Mouse (Mus musculus) cerebellum, adult 11-12 months (tissue): ENCODE measurements at regions not wholly inside any gene's neighbourhood (a gene's known extent, or its start where the extent isn't known, plus 50 kb on each side); places are given as distances from the start of the nearest gene placed in this dataset.
A peak's percentile ranks its signal among the peaks of the same experiment; 100 is the strongest.

Experiments used
- DNase-seq: peaks from one replicate; pipeline ENCODE4 v3.0.0; 2022

DNA sequence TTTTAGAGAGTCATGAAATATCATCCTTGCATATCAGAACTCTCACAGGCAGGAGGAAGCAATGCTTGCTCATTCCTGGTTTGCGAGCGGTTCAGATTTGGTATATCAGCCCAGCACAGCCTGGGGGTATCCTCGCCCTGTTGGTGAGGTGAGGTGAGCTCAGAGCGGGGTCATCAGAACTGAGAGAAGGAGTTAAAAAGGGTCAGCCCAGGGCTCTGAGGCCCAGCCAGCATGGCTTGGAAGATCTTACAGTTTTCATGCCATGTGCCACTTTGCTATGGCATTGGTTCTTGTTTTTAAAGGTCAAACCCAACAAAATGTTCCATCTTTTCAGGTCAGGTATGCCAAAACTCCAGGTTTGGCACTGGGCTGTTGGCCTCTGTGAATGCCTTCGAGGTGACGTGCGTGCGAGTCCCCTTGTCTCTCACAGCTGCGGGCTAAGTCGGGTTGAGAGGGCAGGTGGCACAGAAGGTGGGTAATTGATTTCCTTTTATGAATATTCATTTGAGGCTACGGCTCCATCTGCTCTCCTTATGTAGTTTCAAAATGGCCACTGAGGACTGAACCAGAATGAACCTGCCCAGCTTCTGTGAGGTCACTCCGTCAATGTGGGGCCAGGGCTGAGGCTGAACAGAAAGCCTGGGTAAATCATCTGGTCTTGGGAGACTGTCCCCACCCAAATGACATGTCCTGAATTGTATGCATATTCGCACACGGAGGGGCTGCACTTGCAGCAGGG is 86.3 kb downstream of the Hhipl2 start:
- peak; percentile 62 for DNase-seq

DNA sequence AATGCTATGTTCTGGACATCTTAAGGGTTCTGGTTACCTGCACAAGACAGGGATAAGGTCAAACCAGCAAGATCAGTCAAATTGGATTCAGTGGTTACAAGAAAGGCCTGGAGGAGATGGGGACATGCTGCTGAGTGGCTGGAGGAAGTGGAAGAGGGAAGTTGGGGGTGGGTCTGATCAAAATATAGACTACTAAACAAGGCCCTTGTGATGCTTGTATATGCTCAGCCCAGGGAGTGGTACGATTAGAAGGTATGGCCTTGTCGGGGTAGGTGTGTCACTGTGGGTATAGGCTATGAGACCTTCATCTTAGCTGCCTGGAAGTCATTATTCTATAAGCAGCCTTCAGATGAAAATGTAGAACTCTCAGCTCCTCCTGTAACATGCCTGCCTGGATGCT is 89.9 kb downstream of the Hhipl2 start:
- no peak for DNase-seq

DNA sequence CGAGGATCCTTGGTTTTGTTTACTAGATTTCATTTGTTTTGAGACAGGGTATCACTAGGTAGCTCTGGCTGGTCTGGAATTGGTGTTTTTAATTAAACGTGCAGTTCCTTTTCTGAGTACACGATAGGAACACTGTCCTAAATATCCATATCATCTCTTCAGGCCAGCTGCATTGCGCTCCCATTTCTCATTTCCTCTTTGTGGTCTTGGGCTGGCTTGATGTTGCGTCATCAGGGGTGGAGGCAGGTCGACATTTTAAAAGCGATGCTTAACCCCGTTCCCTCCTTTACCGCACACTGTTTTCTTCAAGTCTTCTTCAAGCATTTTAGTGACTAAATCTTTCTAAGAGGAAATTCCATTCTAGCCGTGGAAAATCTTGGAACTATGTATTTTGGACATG is 92.7 kb downstream of the Hhipl2 start:
- no peak for DNase-seq

DNA sequence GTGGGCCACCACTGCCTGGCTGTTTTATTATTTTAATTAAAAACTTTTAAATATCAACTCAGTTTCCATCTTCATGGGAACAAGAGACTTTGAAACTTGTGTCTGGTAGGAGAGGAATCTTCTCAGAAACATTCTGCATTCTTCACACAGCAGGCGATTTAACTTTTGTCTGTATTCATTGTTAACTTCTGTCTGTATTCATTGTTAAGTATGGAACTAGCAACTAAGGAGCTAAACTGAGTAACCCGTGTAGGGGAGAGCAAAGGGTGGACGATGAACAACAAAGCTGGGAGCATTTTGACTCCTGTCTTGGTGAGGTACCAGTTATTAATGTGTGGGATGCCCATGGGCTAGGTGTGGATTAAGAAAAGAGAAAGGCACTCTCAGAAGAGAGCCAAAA is 95.9 kb downstream of the Hhipl2 start:
- DNase-seq: no peak

DNA sequence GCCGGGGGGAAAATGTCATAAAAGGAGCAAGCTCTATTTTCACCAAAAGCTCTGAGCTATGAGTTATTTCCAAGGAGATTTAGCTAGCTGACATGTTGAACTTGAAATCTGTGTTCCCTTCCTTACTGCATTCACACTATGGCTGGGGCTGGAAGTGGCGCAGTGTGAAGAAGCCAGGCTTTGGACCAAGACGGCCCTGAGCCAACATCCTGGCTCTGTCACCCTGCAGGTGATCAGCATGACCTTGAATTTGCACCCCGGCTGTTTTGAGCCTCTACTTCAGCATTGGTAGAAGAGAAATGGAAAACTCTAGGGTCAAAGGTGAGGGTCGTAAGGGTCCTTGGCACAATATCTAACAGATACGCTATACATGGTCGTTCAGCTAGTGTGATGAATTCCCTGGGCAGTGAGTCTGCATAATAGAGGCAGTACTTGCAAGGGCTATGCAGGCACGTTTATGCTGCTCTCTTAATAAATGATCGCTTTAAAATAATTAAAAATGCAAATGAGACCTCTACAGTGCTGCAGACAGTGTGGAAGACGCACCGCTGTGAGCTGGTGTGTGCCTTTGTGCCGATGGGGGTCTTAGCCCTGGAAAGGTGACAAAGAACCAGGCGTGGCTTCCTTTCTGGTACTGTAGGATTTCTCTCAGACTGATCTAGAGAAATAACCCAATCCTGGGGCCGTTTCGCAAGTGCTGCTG is 96.4 kb downstream of the Hhipl2 start:
- DNase-seq: no peak

DNA sequence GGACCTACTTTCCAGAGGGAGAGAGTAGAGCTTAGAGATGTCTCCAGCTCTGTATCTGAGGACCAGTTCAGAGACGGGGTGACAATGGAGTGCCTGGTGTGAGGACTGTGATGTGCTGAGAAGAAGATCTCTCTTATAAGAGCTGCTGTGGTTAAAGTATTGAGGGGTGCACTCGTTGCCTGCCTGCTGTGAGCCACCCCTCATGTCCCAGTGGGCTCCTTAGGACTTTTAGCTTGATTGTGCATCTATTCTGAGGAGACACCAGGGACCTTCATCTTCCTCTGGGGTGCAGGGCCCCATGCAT is 96.9 kb downstream of the Hhipl2 start:
- DNase-seq: no peak

DNA sequence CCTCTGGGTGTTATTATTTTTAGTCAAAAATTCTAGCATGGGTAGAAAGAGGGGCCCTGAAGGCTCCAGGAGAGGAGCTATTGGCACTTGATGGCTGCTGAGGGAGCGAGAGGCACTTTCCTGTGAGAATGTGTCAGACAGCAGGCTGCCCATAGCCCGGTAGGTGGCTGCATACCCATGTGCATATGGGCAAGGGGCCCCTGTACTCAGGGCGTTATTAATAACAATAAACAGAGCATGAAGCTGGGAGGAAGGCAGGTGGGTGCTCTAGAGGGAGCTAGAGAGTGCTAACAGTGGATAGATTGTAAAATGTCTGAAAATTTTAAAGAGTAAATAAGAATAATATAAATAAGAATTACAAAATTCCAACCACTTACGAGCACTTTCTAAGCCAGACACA is 98.2 kb downstream of the Hhipl2 start:
- no peak for DNase-seq

DNA sequence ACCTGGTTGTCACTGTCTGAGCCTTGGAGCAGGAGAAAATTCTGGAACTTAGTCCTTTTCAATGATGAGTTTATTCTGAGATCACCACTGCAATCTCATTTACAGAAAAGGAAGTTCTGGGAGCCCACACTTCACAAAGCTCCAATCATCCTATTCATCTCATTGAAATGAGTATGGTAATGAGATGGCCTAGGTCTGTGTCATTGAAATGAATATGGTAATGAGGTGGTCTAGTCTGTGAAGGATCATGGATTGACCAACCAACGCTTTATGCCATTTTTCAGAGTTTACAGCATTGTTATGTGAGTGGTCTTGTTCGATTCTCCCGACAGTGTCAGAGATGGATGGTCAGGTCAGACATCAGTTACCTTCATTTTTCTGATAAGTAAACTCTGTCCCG is 99.2 kb downstream of the Hhipl2 start:
- no peak for DNase-seq

DNA sequence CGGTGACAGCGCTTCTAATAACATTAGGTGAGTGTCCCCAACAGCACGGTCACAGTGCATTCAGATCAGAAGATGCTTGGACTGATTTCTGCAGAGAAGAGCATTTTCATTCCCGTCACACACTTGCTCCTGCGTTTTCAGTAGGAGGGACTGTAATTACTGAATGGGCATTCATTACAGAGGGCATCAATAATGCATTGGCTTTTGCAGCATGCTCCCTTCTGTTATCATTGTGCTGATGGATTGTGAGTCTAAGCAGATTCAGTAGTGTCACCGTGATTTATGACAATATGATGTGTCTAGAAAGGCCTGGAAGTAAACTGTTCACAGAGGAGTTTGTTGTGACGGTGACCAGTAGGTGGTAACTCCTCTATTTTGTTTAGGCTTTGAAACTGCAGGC is 103.6 kb downstream of the Hhipl2 start:
- DNase-seq: no peak

DNA sequence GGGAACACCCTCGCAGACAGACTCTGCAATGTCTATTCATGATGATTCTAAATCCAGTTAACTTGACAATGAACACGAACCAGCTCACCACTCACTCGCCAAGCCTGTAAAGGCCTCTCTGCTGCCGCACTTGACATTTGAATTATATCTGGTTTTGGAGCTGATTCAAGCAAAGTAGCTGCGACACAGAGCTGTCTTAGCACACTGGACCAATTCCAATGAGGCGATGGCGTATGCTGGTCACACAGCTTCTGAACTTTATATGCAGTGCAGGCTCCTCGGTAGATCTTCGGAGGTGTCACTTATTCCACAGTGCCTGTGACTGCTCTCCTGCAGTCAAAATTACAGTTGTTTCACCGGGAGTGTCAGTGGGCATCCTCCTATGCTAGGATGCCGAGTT is 115.4 kb downstream of the Hhipl2 start:
- no peak for DNase-seq

DNA sequence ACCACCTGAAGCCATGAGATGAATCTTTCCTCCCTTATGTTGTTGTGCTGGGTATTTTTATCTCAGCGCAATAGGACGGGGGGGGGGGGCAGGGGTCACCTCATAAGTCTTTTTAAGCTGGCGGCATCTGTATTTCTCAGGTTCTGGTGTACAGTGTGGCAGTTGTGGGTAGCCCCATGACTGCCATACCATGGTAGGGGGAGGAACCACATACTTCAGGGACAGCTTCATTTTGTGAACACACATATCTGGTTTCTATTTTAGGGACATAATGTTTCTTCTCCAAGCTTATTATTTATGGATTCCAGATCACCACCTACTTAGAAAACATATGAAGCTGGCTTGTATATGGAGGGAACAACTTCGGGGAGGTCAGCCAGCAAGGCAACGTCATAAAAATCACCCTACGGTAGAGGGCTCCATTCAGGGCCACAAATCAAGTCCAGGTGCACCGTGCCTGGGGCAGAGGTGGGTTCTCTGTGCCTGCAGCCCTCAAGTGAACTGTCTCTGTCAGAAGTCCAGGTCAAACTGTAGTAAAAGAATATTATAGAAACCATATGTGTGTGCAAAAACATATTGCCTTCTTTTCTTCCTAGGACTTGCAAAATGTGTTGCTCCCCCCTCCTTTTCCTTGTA is 130.9 kb downstream of the Hhipl2 start:
- DNase-seq: no peak

DNA sequence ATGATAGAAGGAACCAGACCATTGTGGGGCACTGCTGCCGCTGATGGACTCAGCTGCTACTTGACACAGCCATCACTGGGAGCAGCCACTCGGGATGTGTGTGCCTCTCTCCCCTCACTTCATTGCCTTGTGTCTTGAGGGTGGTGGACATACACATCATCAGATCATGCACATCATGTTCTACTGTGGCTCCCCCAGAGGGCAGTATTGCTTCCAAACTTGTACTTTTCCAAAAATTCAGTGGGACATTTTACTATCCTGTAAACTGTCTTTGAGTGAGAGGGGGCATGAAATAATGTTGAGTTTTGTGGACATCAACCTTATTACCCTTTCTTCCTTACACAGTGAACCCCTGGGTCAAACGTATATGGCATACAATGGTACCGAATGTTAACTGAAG is 134.6 kb downstream of the Hhipl2 start:
- no peak for DNase-seq

DNA sequence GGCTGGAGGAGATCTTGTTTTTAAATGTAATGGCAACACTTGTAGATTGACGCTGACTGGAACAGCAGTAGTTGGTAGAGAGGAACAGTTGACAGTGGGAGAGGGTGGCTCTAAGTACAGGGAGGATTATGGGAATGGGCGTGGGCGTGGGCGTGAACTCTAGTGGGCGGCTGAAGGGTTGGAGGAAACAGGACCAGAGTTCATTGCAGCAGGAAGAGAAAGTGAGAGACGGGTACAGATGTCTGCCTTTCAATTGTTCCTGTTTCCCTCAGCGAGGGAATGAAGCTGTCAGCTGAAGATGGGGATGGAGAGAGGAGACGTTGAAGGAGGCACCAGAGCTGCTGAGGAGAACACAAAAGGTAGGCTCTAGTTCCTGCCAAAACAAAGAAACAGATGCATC is 135.2 kb downstream of the Hhipl2 start:
- DNase-seq: no peak

DNA sequence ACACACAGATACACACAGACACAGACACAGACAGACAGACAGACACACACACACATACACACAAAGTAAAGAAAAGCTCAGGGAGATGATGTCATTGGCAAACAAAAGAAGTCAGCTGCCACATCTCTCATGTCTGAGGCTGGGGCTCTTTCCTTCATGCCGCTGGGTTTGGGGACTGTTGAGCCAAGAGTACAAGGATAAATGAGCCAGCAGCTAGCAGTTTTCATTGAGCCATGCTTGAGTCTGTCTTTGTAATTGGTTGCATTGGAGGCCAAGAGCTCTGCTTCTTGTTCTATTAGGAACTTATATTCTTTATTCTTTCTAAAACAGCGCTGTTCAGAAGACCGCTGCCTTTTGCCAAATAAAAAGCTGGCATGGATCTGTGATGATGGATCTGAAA is 144.8 kb downstream of the Hhipl2 start:
- DNase-seq: no peak

DNA sequence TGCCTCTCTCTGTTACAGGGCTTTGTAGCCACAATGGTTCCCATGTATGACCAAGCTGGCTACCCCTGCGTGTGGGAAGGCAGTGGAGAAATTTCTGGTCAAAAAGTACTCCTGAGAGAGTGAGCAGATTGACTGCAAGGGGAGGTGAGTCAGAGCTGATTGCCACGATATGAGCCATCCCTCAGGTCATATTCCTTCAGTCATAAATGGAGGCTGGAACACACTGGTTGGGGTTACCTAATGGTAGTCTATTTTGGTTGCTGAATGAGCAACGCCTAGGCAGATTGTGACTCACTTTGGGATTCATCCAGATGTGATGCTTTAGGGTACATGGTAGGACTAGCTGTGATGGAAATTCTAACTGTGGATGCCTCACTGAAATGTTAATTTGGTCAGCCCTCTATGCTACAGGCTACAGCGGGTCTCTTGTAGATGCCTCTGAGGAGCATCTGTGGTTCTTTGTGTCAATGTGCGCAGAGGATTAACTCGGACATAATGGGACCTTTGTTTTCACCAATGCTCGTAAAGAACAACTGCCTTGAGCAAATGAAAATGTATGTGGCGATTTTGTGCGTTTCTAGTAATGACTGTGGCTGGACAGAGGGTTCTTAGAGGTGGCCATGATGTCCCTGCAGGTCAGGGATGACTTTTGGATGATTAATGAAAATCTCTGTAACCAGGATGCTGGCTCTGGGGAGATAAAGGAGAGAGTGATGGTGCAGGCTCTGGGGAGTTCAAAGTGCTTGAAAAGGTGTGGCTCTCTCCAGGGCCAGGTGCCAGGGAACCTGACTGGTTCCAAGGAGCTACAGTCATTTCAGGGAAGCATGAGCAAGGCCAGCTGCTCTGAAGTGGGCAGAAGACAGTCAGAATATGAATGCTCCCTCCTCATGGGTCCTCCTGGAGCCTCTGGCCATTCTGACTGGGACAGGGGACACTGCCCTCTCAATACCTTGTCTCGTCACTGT is 155.9 kb downstream of the Hhipl2 start:
- no peak for DNase-seq

DNA sequence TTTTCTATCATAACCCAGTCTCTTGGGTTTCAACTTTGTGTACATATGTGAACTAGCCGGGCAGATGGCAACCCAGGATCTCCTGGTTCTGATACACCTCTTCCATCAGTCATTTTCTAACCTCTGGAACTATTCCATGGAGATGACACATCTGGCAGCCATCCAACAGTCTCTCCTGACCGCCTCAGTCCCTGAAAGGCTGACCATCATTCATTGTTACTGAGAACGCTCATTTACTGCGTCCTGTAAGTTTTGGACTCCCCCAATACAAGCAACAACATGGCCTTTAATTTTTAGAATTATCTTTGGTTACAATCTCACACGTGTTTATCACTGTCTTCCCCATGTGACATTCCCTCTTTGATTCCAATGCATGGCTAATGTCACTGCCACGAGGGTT is 166.8 kb downstream of the Hhipl2 start:
- DNase-seq: no peak

DNA sequence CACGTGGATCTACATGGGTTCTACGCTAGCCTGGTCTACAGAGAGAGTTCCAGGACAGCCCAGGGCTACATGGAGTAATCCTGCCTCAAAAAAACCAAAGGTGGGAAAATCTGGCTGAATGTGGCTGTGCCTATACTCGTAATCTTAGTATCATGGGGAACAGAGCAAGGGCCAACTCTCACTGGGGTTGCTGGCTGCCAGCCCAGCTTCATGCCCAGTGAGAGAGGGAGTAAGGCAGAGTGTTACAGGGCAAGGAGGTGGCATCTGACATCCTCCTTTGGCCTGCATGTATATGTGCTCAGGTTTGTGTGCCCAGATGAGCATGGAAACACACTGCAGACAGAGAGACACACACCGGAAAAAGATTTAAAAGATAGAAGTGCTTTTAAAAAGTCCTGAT is 168.4 kb downstream of the Hhipl2 start:
- no peak for DNase-seq

DNA sequence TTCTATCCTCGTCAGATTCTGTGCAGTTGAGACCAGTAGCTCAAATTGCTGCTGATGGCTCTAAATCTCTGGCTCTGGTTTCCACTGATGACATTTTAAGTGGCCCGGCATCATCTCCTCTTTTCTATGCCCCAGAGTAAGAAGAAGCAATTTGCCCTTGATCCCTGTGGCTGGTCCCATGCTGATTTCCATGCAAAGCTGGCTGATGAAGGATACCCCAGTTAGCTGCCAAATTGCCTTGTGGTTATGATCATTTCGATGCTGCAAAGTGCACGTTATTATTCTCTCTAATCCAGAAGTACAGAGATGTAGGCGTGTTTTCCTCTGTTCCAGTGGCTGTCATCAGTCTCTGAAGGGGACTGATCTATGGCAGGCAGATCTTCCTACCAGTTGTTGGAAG is 177.3 kb downstream of the Hhipl2 start:
- no peak for DNase-seq

DNA sequence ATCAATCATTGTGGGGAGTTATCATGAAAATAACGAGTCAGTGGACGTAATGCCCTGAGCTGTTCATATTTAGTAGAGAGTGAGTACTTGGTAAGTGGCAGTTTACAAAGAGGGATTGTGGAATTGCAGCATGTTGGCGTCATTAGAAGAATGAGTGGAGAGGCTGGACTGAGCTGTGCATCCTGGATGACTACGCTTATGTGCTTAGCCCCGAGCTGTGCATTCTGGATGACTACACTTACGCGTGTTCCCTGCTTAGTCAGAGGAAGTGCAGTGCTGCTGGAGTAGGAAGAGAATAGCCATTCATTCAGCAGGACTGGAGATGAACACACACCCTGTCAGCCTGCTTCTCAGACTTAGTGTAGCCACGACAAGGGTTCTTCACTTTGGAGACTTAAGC is 182.5 kb downstream of the Hhipl2 start:
- DNase-seq: no peak

DNA sequence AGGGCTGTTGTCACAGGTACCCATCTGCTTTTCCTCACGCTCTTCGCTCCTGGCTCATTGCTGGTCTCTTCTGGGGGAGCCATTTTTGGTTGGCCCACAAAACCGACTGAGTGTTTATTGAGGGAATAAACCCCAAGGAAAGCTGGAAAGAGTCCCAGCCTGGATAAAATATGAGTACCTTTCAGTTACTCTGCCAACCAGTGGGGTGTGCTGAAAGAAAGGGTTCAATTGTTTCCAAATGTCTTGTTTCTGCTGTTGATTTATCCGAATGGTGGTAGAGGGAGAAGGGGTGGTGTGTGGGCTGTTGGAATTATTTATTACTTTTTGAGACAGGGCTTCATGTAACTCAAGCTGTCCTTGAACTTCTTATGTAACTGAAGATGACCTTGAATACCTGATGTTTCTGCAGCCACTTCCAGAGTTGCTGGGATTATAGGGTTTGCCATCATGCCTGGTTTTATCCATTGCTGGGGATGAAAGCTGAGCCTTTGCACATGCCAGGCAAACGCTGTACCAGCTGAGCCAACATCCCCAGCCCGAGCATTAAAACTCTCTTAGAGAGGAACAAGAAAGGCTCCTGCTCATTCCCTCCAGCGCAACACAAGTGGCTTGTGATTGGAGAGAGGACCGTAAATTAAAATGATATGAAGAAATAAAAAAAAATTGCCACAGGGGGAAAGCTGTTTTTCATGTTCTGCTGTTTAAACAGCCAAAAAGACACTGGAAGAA is 194.1 kb downstream of the Hhipl2 start:
- DNase-seq: no peak

DNA sequence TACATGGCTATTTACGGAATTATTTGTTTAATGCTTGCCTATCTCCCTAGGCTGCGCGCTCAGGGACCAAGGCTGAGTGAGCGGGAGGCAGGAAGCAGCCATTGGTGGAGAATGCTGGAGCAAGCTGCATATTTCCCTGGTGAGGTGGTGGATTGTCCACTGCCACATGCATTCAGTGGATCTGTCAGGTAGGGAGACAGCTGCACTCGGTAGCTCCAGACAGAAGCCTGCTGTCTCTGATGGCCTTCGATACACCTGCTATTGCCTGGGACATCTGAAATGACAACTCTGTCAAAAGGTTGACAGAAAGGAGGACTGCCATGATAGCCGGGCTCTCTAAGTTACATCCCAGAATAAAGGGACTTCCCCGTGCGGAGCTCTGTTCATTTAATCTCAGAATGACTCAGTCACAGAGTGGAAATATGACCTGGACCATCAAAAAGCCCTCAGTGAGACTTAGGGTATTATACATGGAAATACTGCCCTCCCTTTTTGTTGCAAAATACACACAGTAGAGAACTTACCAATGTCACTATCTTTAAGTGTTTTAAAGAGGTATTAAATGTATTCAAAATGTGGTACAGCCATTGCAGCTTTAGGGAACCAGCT is 201.5 kb downstream of the Hhipl2 start:
- DNase-seq: no peak

DNA sequence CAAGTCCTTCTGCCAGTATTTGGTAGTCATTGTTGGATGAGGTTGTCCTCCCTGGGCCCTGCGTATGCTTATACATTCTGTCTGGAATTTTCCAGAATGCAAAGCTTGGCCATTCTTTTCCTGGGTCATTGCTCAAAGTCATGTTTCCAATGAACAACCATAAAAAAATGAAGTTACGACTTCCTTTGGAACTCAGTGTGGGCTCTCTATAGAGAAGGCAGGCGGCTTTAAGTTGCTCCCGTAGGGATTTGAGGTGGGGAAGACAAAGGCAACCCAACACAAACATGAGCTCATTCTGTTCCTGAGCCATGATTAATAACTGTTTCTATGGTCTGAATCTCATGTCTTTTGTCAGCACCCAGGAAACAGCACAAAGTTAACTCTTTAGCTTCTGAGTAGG is 204.3 kb downstream of the Hhipl2 start:
- no peak for DNase-seq
